Mouse (Mus musculus) brown adipose tissue, adult 24 weeks (tissue): Measurements from ENCODE around the gene Gpx1. TPM values are rescaled to one million over a fixed set of nuclear protein-coding genes. Genes with fewer than 3 reads are reported as not detected.
"Not testable (repeated sequence)": the region's sequence is repeated elsewhere in the genome, so short reads cannot be mapped to it uniquely, and the experiment has no call there.

Experiments
- H3K27ac ChIP-seq: fragments of 200-500 bp; replicated peaks from 2 replicates; pipeline ENCODE4 v1.5.1; 2012; ENCODE audit warnings: low read depth, mild to moderate bottlenecking, low read length
- H3K4me1 ChIP-seq: fragments of 200-500 bp; 2 replicates; pipeline ENCODE4 v1.6.1; 2012; ENCODE audit warnings: low read length, mixed read lengths; ENCODE audit not compliant: control insufficient read depth, insufficient read depth, insufficient read length
- H3K4me3 ChIP-seq: fragments of 200-500 bp; 2 replicates; pipeline ENCODE4 v1.5.1; 2012; ENCODE audit warnings: low read depth, mild to moderate bottlenecking, low read length, moderate library complexity; ENCODE audit not compliant: insufficient read depth
- polyA plus RNA-seq: library from polyadenylated mRNA; stranded (reverse); fragments of >200 nt; gene quantifications from 2 replicates; pipeline ENCODE4 v1.2.4, GENCODE M21; 2012; ENCODE audit not compliant: missing spikeins, insufficient read depth, insufficient read length

Gpx1 gene
- polyA plus RNA-seq, 1 experiment: 989 TPM

DNA sequence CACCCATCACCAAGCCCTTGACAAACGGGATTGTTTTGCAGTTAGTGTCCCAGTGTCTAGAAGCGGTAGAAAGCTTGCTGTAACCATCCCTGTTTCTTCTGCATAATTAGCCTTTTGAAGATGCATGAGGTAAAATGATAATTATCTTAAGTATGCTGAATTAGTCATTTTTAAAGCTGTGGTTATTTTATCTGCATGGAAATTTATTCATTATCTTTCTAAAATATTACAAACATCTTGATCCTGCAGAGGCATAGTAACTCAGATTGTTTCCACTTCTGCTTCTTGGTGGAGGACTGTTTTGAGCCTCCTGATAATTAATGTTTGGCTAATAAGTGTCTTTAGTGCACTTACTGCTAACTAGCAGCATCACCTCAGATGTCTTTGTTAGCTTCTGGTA, 20.2 kb upstream of the Gpx1 start:
- Histone ChIP-seq H3K4me3 (no peak overlapping the region), H3K27ac (no peak overlapping the region), H3K4me1 (peaks cover 5% of the 10 kb centered on the region)

GRCm38 (mm10) chr9:108322054-108322453, 16.6 kb upstream of the Gpx1 start:
- H3K4me3 ChIP-seq, H3K27ac ChIP-seq, H3K4me1 ChIP-seq: not testable (repeated sequence)

DNA sequence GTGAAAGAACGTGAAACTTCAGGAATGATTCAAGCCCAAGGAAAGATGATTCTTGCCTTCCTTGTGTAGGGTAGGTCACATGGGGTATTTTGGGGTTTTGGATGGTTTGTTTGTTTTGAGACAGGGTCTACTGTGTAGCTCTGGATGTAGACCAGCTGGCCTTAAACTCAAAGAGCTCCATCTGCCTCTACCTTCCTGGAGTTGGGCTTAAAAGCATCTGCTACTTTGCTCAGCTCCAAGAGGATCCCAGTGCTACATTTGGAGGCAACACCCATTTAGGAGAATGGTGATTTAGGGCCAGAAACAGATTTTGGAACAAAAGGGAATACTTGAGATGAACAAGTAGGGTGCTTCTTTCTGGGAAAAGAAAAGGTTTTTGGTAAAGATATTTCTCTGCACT, 13.9 kb upstream of the Gpx1 start:
- H3K4me3 ChIP-seq: no peak overlapping the region
- no peak overlapping the region for H3K27ac ChIP-seq

DNA sequence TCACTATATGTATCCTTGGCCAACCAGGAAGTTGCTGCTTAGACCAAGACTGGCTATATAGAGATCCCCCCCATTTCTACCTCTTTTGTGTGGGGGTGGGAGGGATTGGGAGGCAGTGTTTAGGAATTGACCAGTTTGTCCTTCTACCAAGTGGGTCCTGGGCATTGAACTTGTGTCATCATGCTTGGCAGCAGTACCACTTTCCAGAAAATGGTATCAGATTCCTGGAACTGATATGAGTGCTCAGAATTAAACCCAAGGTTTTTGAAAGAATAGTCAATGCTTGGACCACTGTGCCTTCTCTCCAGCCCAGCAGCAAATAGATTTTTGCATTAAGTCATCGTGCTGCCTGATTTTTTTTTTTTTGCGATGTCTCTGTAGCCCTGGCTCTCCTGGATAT, 12.9 kb upstream of the Gpx1 start:
- no peak overlapping the region for H3K27ac ChIP-seq
- no peaks in the 10 kb centered on the region; the same call in 1 of the 2 replicates for H3K4me1 ChIP-seq
- H3K4me3 ChIP-seq: no peak overlapping the region

More for the DNA sequence above, 13.9 kb upstream of the Gpx1 start:
- no peaks in the 10 kb centered on the region; the same call in 1 of the 2 replicates for H3K4me1 ChIP-seq

DNA sequence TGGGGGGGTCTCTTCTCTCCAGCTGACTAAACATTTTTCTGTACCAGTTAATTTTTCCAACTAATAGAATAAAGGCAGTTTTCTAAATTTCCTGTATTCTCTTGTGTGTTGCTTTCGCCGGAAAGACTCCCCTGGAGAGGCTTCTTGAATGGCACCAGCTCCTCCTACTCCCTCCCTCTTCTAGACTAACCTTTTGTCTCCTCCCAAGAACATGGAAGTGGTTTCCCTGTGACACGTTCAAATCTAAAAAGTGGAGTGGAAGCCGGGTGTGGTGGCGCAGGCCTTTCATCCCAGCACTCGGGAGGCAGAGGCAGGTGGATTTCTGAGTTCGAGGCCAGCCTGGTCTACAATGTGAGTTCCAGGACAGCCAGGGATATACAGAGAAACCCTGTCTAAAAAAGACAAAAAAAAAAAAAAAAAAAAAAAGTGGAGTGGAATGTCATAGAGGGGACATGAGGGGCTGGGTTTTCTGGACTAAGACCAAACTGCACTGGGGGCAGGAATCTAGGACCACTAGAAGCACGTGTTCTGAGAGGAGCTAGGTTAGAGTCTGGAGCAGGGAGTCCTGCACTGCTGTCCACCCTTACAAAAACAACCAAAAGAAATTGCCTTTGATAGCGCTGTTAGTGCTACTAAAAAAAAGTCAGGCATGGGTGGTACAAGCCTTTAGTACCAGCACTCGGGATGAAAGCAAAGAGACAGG, 704 bp upstream of the Gpx1 start:
- Histone ChIP-seq H3K27ac (peak overlapping the region; percentile 76), H3K4me3 (peak overlapping the region; percentile 90; the same call in 1 of the 2 replicates), H3K4me1 (peaks cover 10% of the 10 kb centered on the region)

- peak overlapping the region; percentile 90; the same call in 1 of the 2 replicates for H3K4me3 ChIP-seq
- peaks cover 10% of the 10 kb centered on the region for H3K4me1 ChIP-seq
- peak overlapping the region; percentile 76 for H3K27ac ChIP-seq
These were observed 185 bp upstream of the Gpx1 start for GRCm38 (mm10) chr9:108338551-108338885.

DNA sequence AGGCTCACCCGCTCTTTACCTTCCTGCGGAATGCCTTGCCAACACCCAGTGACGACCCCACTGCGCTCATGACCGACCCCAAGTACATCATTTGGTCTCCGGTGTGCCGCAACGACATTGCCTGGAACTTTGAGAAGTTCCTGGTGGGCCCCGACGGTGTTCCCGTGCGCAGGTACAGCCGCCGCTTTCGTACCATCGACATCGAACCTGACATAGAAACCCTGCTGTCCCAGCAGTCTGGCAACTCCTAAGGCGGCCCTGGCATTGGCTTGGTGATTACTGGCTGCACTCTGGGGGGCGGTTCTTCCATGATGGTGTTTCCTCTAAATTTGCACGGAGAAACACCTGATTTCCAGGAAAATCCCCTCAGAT, 1.2 kb downstream of the Gpx1 start:
- Histone ChIP-seq H3K4me1 (peaks cover 10% of the 10 kb centered on the region), H3K4me3 (peak overlapping the region; percentile 90), H3K27ac (peak overlapping the region; percentile 91)

DNA sequence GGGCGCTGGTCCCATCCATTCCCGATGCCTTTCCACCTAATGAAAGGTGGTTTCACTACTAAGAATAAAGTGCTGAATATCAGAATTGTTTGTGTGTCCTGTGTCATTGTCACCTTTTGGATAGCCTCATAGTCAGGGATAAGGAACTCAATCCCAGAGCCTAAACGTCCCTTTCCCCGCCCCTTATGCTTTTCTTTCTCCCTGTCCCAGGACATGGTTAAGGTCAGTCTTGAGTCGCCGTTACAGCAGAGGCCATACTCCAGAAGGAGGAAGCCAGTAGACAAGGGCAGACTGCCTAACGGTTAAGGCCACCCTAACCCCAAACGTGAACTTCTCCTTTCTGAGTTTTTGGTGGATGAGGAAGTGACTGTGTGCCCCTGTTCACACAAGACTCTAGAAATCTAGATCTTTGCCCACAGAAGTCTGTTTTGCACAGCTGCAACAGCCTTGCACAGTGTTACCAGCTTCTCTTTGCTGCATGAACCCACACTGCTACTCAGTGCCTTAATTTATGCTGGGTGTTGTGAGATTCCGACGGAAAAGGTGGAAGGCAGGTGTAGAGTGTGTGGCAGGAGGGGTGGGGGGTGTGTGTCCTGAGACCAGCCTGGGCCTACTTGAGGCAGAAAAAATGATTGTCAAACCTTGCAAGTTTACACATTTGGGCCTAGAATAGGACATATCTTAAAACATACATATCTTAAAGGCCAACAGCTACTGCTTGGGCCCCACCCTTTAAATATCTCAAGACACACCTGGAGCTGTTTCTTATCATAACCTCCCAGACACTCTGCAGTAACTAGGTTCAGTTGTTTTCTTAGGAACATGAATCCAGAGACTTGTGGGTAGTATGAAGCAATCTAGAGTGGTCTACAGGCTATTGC, 1.8 kb downstream of the Gpx1 start:
- Histone ChIP-seq H3K4me1 (peaks cover 10% of the 10 kb centered on the region), H3K4me3 (peak overlapping the region; percentile 90)

GRCm38 (mm10) chr9:108341139-108341475, 2.4 kb downstream of the Gpx1 start:
- Histone ChIP-seq H3K4me1 (peaks cover 10% of the 10 kb centered on the region), H3K4me3 (peak overlapping the region; percentile 16; the same call in 1 of the 2 replicates), H3K27ac (peak overlapping the region; percentile 88)

More for the DNA sequence above, 1.8 kb downstream of the Gpx1 start:
- peak overlapping the region; percentile 91 for H3K27ac ChIP-seq

- Histone ChIP-seq H3K4me3 (no peak overlapping the region), H3K4me1 (peaks cover 10% of the 10 kb centered on the region), H3K27ac (peak overlapping the region; percentile 88)
These were observed 3.1 kb downstream of the Gpx1 start for GRCm38 (mm10) chr9:108341801-108342200.

- H3K27ac ChIP-seq: peak overlapping the region; percentile 88
- H3K4me3 ChIP-seq: no peak overlapping the region
- peaks cover 10% of the 10 kb centered on the region for H3K4me1 ChIP-seq
These were observed 3.7 kb downstream of the Gpx1 start for GRCm38 (mm10) chr9:108342301-108342831.

- H3K27ac ChIP-seq: peak overlapping the region; percentile 86
- H3K4me3 ChIP-seq: no peak overlapping the region
- H3K4me1 ChIP-seq: peaks cover 9% of the 10 kb centered on the region
These were observed 4.6 kb downstream of the Gpx1 start for GRCm38 (mm10) chr9:108343331-108343730.

DNA sequence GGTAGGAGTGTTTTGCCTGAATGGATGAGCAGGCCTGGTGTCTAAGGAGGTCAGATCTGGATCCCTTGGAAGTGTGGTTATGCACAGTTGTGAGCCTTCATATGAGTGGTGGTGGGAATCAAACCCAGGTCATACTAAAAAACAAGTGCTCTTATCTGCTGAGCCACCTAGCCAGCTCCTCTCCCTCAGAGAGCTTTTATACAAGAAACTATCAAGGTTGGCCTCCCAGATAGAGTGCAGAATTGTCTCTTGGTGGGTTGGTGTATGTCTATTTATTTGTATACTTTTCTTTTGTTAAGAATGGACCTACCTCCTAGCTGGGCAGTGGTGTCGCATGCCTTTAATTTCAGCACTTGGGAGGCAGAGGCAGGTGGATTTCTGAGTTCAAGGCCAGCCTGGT, 5.1 kb downstream of the Gpx1 start:
- Histone ChIP-seq H3K27ac (no peak overlapping the region), H3K4me1 (peaks cover 10% of the 10 kb centered on the region), H3K4me3 (no peak overlapping the region)

GRCm38 (mm10) chr9:108344471-108344870, 5.8 kb downstream of the Gpx1 start:
- no peak overlapping the region for H3K27ac ChIP-seq
- no peak overlapping the region for H3K4me3 ChIP-seq
- peaks cover 15% of the 10 kb centered on the region for H3K4me1 ChIP-seq

GRCm38 (mm10) chr9:108347024-108347423, 8.3 kb downstream of the Gpx1 start:
- H3K4me3 ChIP-seq: peak overlapping the region; percentile 74
- H3K27ac ChIP-seq: peak overlapping the region; percentile 89
- H3K4me1 ChIP-seq: peaks cover 7% of the 10 kb centered on the region; the same call in 1 of the 2 replicates
